Mouse (Mus musculus): ENCODE results near the gene Nfix.
"Not testable (repeated sequence)": the region's sequence is repeated elsewhere in the genome, so short reads cannot be mapped to it uniquely, and the experiment has no call there.

The Nfix gene

DNA sequence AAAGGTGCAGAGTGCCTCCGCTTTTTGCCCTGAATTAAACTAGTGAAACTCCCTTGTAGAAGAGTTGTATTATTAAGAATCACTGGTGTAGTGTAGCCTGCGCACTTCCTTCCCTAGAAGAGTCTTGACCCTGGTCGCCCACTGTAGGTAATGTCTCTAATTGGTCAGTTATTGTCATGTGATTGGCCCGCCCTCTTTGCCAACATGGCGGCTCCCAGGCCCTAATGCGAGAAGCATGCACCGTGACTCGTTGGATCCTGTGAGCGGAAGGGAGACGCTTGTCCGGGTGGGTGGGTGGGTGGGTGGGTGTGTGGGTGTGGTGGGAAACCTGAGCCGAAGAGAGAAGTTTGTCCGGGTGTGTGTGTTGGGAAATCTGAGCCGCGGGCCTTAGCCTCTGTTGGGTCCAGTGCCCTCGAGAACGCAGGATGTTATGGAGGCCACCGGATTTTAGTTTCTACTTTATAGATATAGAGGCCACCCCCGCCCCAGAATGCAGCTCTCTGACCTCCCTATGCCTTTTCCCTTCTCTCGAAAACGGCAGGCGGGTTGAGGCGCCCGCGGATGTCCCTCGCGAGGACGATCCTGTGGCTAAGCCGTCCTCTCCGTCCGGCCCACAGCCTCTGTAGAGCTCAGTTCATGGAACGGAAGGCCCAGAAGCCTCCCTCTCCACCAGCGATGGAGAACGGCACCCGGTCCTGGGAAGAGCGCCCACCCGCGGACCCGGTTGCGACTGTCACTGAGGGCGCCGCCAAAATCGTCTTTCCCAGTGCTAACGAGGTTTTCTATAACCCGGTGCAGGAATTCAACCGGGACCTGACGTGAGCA, 110.8 kb downstream of the Nfix start:
- peak; percentile 85 for DNase-seq

DNA sequence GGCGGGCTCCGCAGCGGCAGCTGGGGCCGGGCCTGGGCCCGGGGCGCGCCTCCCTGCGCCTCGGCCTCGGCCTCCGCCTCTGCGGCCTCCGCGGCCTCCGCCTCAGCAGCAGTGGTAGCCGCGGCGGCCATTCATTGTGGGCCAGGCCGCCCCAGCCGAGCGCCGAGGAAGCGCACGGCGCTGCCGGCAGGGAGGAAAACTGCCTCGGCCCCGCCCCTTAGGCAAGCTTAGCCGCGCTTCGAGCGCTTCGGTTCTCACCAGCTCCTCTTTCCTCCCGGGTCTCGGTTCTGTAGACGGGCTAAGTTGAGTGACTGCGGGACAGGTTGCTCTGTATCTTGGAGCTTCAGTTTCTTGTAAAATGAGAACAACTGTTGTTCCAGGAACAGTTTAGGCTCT, 112.4 kb downstream of the Nfix start, which contains the start of gene Nacc1:
Gene Nacc1 (minus strand): TSS at position 158 of the 396 bp plus-strand sequence.
- peak; percentile 94 for DNase-seq

- DNase-seq, result peak; percentile 67
These were observed 113.0 kb downstream of the Nfix start for GRCm38 (mm10) chr8:84687003-84687704.

DNA sequence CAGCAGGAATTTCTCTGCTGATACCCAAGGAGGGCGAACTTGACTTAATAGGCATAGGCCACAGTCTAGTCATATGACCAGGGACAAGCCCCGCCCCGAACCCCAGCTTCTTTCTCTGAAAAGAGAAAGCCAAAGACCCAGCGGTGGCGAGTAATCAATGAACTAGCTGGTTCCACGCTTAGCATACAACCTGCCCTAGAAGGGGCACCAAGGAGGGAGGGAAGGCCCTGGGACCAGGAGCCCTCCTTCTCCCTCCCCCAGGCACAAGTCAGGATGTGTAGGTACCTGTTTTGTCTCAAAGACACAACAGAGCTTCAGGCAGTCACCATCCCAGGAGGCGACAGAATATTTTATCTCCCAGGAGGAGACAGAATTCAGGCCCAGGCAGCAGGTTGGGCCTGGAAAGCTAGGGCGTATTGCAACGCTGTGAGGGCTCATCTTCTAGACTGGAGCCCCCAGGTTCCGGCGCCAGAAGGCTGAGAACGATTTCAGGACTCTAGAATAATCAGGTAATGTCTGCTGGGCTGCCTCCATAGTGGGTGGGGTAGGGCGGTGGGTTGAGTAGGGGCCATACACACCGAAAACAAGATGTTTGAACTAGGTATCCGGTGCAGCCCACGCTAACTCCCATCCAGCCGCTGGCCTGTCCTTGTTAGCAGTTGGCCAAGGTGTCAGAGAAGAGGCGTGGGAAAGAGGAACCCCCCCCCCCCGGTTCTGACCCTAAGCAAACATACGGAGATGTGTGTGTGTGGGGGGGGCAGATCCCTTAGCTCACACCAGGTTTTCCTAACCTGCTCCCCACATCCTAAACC, 113.7 kb downstream of the Nfix start, which contains the start of gene Trmt1:
Gene Trmt1 (plus strand): TSS at position 117 of the 812 bp plus-strand sequence.
- DNase-seq, result peak; percentile 64

DNA sequence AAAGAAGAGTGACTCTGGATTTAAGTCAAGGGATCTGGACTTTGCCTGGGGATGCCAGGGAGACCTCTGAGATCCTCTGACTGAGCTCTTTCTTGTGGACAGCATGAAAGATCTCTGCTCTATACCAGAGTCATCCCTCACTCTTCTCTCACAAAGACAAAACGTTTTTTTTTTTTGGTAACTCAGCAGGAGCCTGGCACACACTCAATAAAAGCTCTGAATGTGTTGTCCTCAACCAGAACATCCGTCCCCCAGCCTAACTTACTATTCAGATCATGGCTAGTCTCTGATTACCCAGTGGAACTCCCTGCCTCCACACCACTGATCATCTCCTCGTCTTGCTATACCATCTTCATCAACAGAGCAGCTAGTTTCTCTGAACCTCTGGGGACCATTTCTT, 115.6 kb downstream of the Nfix start:
- DNase-seq, result no peak

- DNase-seq, result no peak
These were observed 117.9 kb downstream of the Nfix start for GRCm38 (mm10) chr8:84682257-84682656.

GRCm38 (mm10) chr8:84681476-84681875, 118.7 kb downstream of the Nfix start:
- no peak for DNase-seq

- no peak for DNase-seq
These were observed 122.8 kb downstream of the Nfix start for GRCm38 (mm10) chr8:84677305-84677704.

GRCm38 (mm10) chr8:84670295-84671006, 129.7 kb downstream of the Nfix start:
- DNase-seq, result not testable (repeated sequence)

- DNase-seq, result no peak
These were observed 131.2 kb downstream of the Nfix start for GRCm38 (mm10) chr8:84668731-84669485.

- DNase-seq, result no peak
These were observed 132.1 kb downstream of the Nfix start for GRCm38 (mm10) chr8:84668081-84668480.

- DNase-seq, result no peak
These were observed 134.7 kb downstream of the Nfix start for GRCm38 (mm10) chr8:84665385-84665893.

DNA sequence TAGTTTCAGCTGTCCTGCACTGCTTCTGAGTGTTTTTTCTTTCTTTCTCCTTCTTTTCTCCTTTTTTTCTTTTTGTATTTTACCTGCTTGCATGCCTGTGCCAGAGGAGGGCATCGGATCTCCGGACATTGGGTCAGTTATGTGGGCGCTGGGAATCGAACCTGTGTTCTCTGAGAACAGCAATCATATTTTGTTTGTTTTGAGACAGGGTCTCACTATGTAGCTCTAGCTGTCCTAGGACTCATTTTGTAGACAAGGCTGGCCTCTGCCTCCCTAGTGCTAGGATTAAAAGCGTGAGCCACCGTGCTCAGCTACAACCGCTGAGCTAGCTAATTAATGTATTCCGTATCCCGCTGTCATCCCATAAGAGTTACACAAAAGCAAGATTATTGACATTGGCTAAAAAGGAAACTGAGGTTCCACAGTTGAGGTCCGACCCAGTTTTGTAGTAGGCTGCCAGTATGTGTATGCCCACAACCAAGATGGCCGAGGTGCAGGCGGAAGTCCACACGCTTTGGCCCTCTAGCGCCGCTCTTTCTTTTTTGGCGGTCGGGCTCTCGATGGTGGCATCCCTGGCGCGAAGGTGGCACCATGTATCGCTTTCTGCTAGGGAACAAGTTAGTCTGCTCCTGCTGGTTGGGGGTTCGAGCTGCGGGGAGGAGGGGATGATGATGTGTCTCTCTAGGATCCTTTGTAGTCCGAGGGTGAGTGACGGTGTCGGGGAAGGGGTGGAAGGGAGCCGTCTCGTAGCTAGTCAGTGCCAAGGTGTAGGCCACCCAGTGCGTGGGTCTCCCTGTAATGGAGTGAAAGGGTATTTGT, 135.4 kb downstream of the Nfix start:
- DNase-seq, result peak; percentile 80

GRCm38 (mm10) chr8:84663483-84664327, 136.4 kb downstream of the Nfix start:
- peak; percentile 89 for DNase-seq

DNA sequence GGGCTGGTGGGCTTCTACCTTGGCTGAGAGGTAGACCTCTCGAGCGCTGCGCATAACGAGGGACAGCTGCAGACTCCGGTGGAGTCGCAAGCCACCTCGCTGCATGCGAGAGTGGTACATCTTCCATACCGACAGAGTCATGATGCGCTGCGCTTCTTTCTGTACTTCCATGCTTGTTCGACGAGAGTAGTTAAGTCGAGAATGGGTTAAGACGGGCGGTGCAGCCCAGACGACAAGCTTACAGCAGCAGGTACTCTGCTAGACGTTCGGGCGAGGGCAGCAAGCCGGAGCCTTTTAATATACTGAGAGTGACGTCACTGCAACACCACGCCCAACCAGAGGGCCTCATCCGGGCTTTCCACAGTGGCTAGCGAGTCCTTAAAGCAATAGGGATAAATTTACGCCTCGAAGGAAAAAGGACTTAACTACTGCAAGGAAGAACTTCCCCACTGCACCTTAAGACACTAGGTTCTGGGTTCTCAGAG, 137.5 kb downstream of the Nfix start, which contains the start of gene Ier2:
Gene Ier2 (minus strand): TSS at position 272 of the 485 bp plus-strand sequence.
- peak; percentile 89 for DNase-seq

DNA sequence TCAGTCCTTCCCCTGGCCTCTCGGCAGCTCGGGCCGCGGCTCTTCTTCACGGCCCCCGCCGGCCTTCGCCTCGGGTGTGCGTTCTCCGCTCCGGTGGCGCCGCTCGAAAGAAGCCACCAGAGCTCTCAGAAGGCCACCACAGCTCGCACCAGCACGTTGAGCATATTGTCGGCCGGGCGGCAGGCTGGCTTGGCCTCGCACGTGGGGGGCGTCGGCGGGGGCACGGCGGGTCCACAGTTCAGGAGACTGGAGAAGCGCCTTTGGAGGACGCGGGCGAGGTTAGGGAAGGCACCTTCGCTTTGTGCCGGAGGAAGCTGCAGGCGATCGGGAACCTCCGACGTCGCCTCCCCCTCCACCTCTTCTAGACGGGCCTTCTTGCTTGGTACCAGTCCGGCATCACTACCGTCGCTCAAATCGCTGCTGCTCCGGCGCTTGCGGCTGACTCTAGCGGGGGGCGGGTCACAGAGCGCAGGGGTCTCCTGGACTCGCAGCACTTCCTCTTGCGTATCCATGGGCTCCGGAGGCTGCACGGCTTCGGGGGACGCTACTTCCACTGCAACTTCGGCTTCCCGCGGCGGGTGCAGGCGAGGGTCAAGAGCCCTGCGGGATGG, 138.1 kb downstream of the Nfix start:
- peak; percentile 81 for DNase-seq

DNA sequence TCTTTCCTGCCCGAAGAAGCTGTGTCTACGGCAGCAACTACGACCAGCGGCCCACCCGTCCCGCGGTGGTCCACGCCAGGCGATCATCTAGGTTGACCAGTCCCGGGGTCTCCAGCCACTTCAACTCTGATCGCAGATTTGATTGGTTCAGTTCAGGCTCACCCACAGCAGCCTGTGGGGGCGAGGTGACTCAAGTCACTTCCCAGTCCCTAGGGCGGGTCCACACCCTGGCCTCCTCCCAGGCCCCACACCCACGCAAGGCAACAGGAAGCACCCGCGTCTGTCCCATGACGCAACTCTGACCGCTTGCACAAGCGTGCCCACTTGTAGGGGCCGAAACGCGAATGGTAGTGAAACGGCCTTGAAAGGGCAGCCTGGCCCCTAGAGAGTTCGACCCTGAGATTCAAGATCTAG, 138.7 kb downstream of the Nfix start:
- DNase-seq, result peak; percentile 71

DNA sequence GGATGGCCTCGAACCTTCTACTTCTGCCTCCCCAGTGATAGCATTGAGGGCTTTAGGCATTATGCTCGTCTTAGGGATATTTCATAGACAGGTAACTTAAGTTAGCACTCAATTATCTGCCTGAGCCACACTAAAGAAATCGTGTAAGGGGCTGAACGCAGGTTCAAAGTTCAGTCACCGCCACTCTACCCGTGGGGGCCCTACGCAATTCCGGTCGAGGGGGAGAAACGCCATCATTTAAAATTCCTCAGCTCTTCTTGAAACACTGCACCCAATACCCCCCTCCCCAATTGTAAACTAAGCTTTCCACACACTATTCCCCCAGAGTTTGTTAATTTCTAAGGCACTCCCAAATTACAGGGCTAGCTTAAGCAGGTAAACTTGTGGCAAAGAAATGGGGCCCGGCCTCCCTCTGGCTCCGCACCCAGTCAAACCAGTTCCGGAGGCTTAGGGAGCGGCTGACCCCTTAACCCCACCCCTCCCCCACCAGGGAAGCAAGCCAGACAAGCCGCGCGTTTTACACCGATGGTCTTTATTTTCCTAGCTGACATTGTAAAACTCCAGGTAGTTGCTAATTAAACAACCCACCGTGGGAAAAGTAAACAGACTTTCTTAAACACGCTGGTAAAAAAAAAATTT, 139.2 kb downstream of the Nfix start:
- DNase-seq, result peak; percentile 64
